Comparison of ENCODE assay signal across 13 mouse cellular contexts in genomic region chr3:149993199-149993598, GRCm38 (mm10).
A peak's percentile ranks its signal among the peaks of the same experiment; 100 is the strongest.
DNase-seq lines count a peak whose midpoint lies in the region.
"Had no signal": no experiment of that assay in that cellular context is flagged by ENCODE, and none has a peak within 500 bp of the region (broad histone marks: within the 10 kb centered on the region; RNA-seq: fewer than 3 reads in every experiment).

No protein-coding gene starts in this region.

- intact Hi-C loops in gastrocnemius, postnatal 36 days (cut with DNase I) = no loop called here

- DNase-seq in kidney, postnatal 4 days = peak; percentile 5 to 10
- DNase-seq in kidney, adult 8-10 months = no peak
- peak; percentile 6 for DNase-seq in thymus, postnatal 4 days
- DNase-seq in thymus, adult 18-20 months = no peak
- peak; percentile 2 for DNase-seq in brain, adult 2 months (ENCODE audit: low read depth, low spot score)
- DNase-seq in gastrocnemius, postnatal 36 days = no peak
- no peak for DNase-seq in adipocyte (ENCODE audit: low spot score)
- DNase-seq: cerebellum, adult 9-11 months; gastrocnemius, postnatal 14 days; heart, postnatal 10 days; kidney, adult 9 months; lung, adult 18-20 months; thymus, postnatal 36 days had no signal

Comparison
In these comparisons a context has a peak if more than half of its experiments do, and no peak if none do; other contexts are left out.
1. DNase-seq: peak in kidney, postnatal 4 days (2 of 2), thymus, postnatal 4 days (single experiment) and brain, adult 2 months (single experiment); none in kidney, adult 8-10 months (0 of 2), thymus, adult 18-20 months (0 of 2), gastrocnemius, postnatal 36 days (0 of 2) and adipocyte (single experiment).